9 mouse cellular contexts compared by ENCODE assay signal in the genomic region with DNA sequence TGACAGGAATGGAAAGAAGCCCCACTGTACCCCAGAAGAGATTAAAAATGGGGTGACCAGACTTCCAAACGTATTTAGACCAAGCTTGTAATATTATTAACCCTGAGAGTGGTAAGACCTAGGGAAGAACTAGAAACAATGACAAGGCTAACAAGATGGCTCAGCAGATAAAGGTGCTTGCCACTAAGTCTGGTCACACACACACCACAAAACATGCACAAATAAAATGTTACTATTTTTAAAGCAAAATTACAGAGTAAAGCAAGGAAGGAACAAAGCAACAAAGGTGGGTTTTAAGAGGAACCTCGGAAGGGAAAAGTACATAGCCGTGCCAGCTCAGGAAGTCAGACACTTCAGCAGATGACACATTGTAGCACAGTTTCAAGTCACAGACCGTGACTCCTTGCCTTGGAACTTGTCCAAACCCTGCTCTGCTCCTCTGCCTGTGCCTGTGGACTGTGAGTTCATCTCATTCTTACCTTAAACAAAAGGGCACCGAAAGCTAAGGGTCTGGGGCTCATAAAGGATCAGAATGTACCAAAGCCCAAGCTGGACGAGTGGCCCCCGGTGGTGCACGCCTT. TPM values are rescaled to one million over a fixed set of nuclear protein-coding genes. Genes with fewer than 3 reads are reported as not detected.
DNase-seq lines count a peak whose midpoint lies in the region; ATAC-seq lines count a peak whose summit lies in the region.
"Had no signal": no experiment of that assay in that cellular context is flagged by ENCODE, and none has a peak within 500 bp of the region (broad histone marks: within the 10 kb centered on the region; RNA-seq: fewer than 3 reads in every experiment).

No protein-coding gene starts in this region.

- WGBS in limb, embryonic 10.5 days = 91% methylated on average over 8 of the region's 8 CpGs

- intact Hi-C loops in heart, postnatal 10 days (cut with DNase I) = loop anchor here (5.0 to 10.0 kb wide), 3 partner anchors 73 to 260 kb away; no protein-coding TSS in a partner anchor

- H3K27ac ChIP-seq in limb, embryonic 10.5 days = no peak overlapping the region
- H3K27ac ChIP-seq: stomach, embryonic 15.5 days had no signal

- peak overlapping the region; percentile 96 for H3K4me3 ChIP-seq in megakaryocyte, embryonic 14.5 days (replicated peaks)
- no peak overlapping the region for H3K4me3 ChIP-seq in limb, embryonic 10.5 days
- H3K4me3 ChIP-seq: stomach, embryonic 15.5 days had no signal

- peaks cover 8% of the 10 kb centered on the region; the same call in 1 of the 2 replicates for H3K9me3 ChIP-seq in megakaryocyte, embryonic 14.5 days
- no peaks in the 10 kb centered on the region for H3K9me3 ChIP-seq in limb, embryonic 10.5 days (replicated peaks)
- H3K9me3 ChIP-seq: stomach, embryonic 15.5 days had no signal

- H3K27me3 ChIP-seq in megakaryocyte, embryonic 14.5 days (replicated peaks) = no peaks in the 10 kb centered on the region
- no peaks in the 10 kb centered on the region for H3K27me3 ChIP-seq in limb, embryonic 10.5 days (ENCODE audit: low read depth, poor library complexity, severe bottlenecking)
- H3K27me3 ChIP-seq: stomach, embryonic 15.5 days had no signal

- H3K4me1 ChIP-seq in megakaryocyte, embryonic 14.5 days = peaks cover 66% of the 10 kb centered on the region
- H3K4me1 ChIP-seq in limb, embryonic 10.5 days = peaks cover 20% of the 10 kb centered on the region
- H3K4me1 ChIP-seq: stomach, embryonic 15.5 days had no signal

- peak; percentile 51 for DNase-seq in adipocyte (ENCODE audit: low spot score)
- peak; percentile 36 to 46 for DNase-seq in heart, postnatal 10 days
- DNase-seq in lung, postnatal 36 days = peak; percentile 58
- DNase-seq in layer of hippocampus, postnatal 14 days (ENCODE audit: low spot score in 2 of 2) = no peak
- no peak for DNase-seq in limb, embryonic 10.5 days (ENCODE audit: low spot score)
- DNase-seq in cerebellum, adult 11-12 months = no peak

- ATAC-seq in megakaryocyte, adult 5-6 weeks (ENCODE audit: poor library complexity, severe bottlenecking) = no peak

- H3K36me3 ChIP-seq in megakaryocyte, embryonic 14.5 days (replicated peaks; ENCODE audit: low read length) = peaks cover 47% of the 10 kb centered on the region
- H3K36me3 ChIP-seq in limb, embryonic 10.5 days = peaks cover 22% of the 10 kb centered on the region
- H3K36me3 ChIP-seq: stomach, embryonic 15.5 days had no signal

RNA-seq across cellular contexts. Expression of a gene that starts 3.1 kb away (rescaled TPM):
- 6.4 and 8.0 TPM in 2 replicates for polyA plus RNA-seq in megakaryocyte, embryonic 14.5 days (2012; ENCODE audit: insufficient read depth, low replicate concordance)
- 3.4 and 4.6 TPM in 2 replicates for total RNA-seq in megakaryocyte, adult 5-6 weeks (2015)
- total RNA-seq in megakaryocyte, adult 5-6 weeks (2017) = 4.1 and 4.8 TPM in 2 replicates
- total RNA-seq in heart, postnatal 10 days (2021) = under 1 TPM; 0.32 to 0.91 TPM
- 10 to 100 TPM; 13.3 to 14.2 TPM for total RNA-seq in layer of hippocampus, postnatal 14 days (2021)
- 5.5 and 5.8 TPM in 2 replicates for polyA plus RNA-seq in limb, embryonic 10.5 days (2016; fragmentation: Nextera tagmentation; extraction: Ambion mirVana)

RNA-seq across cellular contexts. Expression of a gene that starts 17.9 kb away (rescaled TPM):
- 14.6 and 15.4 TPM in 2 replicates for polyA plus RNA-seq in megakaryocyte, embryonic 14.5 days (2012; ENCODE audit: insufficient read depth, low replicate concordance)
- 28.7 and 31.0 TPM in 2 replicates for total RNA-seq in megakaryocyte, adult 5-6 weeks (2015)
- total RNA-seq in megakaryocyte, adult 5-6 weeks (2017) = 23.1 and 24.5 TPM in 2 replicates
- total RNA-seq in heart, postnatal 10 days (2021) = 10 to 100 TPM; 36.3 to 36.7 TPM
- total RNA-seq in layer of hippocampus, postnatal 14 days (2021) = 10 to 100 TPM; 38.8 to 39.2 TPM
- 73.5 and 76.7 TPM in 2 replicates for polyA plus RNA-seq in limb, embryonic 10.5 days (2016; fragmentation: Nextera tagmentation; extraction: Ambion mirVana)

RNA-seq across cellular contexts. Expression of a gene that starts 37.4 kb away (rescaled TPM):
- 178 and 286 TPM in 2 replicates for polyA plus RNA-seq in megakaryocyte, embryonic 14.5 days (2012; ENCODE audit: insufficient read depth, low replicate concordance)
- total RNA-seq in megakaryocyte, adult 5-6 weeks (2015) = 210 and 215 TPM in 2 replicates
- total RNA-seq in megakaryocyte, adult 5-6 weeks (2017) = 210 and 216 TPM in 2 replicates
- total RNA-seq in heart, postnatal 10 days (2021) = 100 to 1,000 TPM; 204 to 224 TPM
- total RNA-seq in layer of hippocampus, postnatal 14 days (2021) = 10 to 100 TPM; 26.1 to 30.4 TPM
- polyA plus RNA-seq in limb, embryonic 10.5 days (2016; fragmentation: Nextera tagmentation; extraction: Ambion mirVana) = 46.8 and 47.9 TPM in 2 replicates

Comparison
In these comparisons a context has a peak if more than half of its experiments do, and no peak if none do; other contexts are left out.
1. DNase-seq: peak in adipocyte (single experiment), heart, postnatal 10 days (2 of 2) and lung, postnatal 36 days (single experiment); none in layer of hippocampus, postnatal 14 days (0 of 2), limb, embryonic 10.5 days (single experiment) and cerebellum, adult 11-12 months (single experiment).
2. RNA of a gene that starts 37.4 kb away (total RNA-seq): 204 to 224 TPM in heart, postnatal 10 days and 210 to 216 TPM in megakaryocyte, adult 5-6 weeks; 26.1 to 30.4 TPM in layer of hippocampus, postnatal 14 days; every median in the first group is over 4 times any median in the second.